Mouse (Mus musculus) embryonic facial prominence, embryonic 15.5 days (tissue): ENCODE data around the gene Pnkd. TPM values are rescaled to one million over a fixed set of nuclear protein-coding genes. Genes with fewer than 3 reads are reported as not detected.

ENCODE experiments used
- ATAC-seq: fragments of 200-750 bp; cut with Nextera tagmentation; 2 replicates; pipeline ENCODE4 v1.8.0; 2017; ENCODE audit warnings: low read depth, moderate TSS enrichment; ENCODE audit not compliant: insufficient number of reproducible peaks, low FRiP score, low TSS enrichment
- H3K27ac ChIP-seq: fragments of 300-500 bp; sonication (generic); replicated peaks from 2 replicates; pipeline ENCODE4 v1.5.1; 2015; ENCODE audit warnings: mild to moderate bottlenecking, inconsistent platforms
- H3K27me3 ChIP-seq: fragments of 300-500 bp; sonication (generic); 2 replicates; pipeline ENCODE4 v1.6.1; 2015; ENCODE audit warnings: inconsistent platforms
- H3K36me3 ChIP-seq: fragments of 300-500 bp; sonication (generic); 2 replicates; pipeline ENCODE4 v1.6.1; 2015; ENCODE audit warnings: mild to moderate bottlenecking, inconsistent platforms
- H3K4me1 ChIP-seq: fragments of 300-500 bp; sonication (generic); 2 replicates; pipeline ENCODE4 v1.6.1; 2015; ENCODE audit warnings: inconsistent platforms
- H3K4me2 ChIP-seq: fragments of 300-500 bp; sonication (generic); replicated peaks from 2 replicates; pipeline ENCODE4 v1.6.1; 2015; ENCODE audit warnings: mild to moderate bottlenecking, inconsistent platforms
- H3K4me3 ChIP-seq: fragments of 300-500 bp; sonication (generic); replicated peaks from 2 replicates; pipeline ENCODE4 v1.5.1; 2015; ENCODE audit warnings: mild to moderate bottlenecking, inconsistent platforms
- H3K9ac ChIP-seq: fragments of 300-500 bp; sonication (generic); 2 replicates; pipeline ENCODE4 v1.6.1; 2015; ENCODE audit warnings: inconsistent platforms
- H3K9me3 ChIP-seq: fragments of 300-500 bp; sonication (generic); replicated peaks from 2 replicates; pipeline ENCODE4 v1.6.1; 2016; ENCODE audit warnings: inconsistent platforms
- WGBS: fragments of 180-500 bp; shearing (Covaris S2); methylation state at CpG from one replicate; pipeline ENCODE4 v1.1.7; 2015; 5-methylcytosine and 5-hydroxymethylcytosine counted together
- polyA plus RNA-seq: library from polyadenylated mRNA; unstranded; fragments of >200 nt; fragmentation: Nextera tagmentation; extraction: Ambion mirVana; gene quantifications from 2 replicates; pipeline ENCODE4 v1.2.1, GENCODE M21; 2015

Pnkd gene
- polyA plus RNA-seq, 1 experiment from 2014 or later = 130 TPM

DNA sequence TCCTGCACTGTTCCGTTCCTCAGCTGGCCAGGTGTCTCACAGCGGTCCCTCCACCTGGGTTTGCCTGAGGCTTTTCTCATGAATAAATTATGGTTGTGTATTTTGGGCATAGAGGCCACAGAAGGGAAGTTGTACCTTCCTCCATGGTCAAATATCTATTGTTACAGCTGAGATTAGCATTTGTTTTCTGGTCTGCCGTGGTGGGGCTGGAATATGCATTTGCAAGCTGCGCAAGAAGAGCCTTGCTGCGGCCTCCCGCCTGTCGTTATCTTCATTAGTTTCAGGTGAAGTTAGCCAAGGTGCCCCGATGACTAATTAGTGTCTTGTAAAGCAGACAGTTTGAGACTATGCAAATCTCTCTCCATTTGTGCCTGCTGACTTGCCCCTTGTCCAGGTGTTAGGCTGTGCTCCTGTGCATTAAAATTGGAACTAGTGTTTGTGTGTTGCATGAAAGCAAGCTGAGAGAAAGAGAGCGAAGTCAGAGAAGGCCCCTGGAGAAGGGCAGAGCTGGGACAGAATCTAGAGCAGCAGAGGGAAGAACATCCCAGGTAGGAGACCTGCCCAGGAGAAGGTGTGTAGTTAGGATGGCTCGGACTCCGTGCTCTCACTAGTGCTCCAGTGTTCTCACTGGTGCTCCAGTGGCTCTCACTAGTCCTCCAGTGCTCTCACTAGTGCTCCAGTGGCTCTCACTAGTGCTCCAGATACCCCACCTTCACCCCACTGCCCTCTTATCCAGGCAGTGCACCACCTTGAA is 59.6 kb downstream of the Pnkd start:
- no peaks in the 10 kb centered on the region for H3K9me3 ChIP-seq
- no peak for ATAC-seq
- no peaks in the 10 kb centered on the region for H3K27me3 ChIP-seq
- no peak overlapping the region for H3K9ac ChIP-seq
- H3K27ac ChIP-seq = no peak overlapping the region
- peaks cover 10% of the 10 kb centered on the region; the same call in 1 of the 2 replicates for H3K36me3 ChIP-seq
- 68% methylated on average over 11 of the region's 11 CpGs for WGBS
- H3K4me2 ChIP-seq = no peak overlapping the region
- no peaks in the 10 kb centered on the region for H3K4me1 ChIP-seq
- no peak overlapping the region for H3K4me3 ChIP-seq

DNA sequence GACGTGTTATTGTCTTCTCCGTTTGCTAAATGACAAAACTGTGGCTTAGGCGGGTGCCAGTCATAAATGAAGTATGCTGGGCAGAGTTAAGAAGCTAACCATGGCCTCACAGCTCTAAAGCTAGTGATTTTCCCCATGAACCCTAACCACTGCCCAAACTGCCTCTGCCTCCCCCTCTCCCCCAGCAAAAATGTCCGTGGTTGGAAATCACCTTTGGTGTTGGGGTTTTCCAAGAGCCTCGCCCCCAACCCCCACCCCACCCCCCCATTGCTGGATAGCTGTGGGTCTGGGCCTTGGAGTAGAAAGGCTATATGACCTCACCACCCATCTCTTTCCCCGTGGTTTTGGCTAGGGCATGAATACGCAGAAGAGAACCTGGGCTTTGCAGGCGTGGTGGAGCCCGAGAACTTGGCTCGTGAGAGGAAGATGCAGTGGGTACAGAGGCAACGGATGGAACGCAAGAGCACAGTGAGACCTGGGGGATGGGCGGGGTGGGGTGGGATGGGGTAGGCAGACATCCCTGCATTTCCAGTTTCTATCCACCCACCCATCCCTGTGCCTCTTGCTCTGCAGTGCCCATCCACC is 66.5 kb downstream of the Pnkd start:
- no peaks in the 10 kb centered on the region for H3K27me3 ChIP-seq
- 88% methylated on average over 13 of the region's 13 CpGs for WGBS

DNA sequence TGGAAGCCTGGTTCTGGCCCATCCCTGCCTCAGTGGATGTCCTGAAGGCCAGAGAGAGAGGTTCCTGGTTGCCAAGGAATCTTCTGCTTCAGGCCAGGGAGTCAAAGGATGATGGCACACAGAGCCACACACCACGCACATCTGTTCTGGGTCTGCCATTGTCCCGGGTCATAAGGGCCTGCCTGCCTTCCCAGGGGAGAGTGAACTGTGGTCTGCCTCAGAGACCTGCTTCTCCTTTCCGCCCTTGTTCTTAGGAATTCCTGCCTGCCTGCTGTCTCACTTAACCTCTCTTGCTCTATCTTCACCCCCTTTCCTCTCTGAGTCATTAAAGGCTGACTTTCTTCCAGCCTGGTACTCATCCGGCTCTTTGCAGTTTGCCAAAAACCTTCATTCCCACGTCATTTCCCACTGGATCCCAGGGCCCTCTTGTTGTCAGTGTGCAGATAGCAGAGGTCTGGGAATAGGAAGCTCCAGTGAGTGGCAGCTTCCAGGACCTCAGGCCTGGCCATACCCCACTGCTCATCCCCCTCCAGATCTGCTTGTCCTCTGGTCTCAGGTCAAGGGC is 67.9 kb downstream of the Pnkd start:
- Histone ChIP-seq H3K27me3 (no peaks in the 10 kb centered on the region), H3K4me3 (no peak overlapping the region), H3K36me3 (peaks cover 42% of the 10 kb centered on the region), H3K9ac (no peak overlapping the region), H3K4me2 (no peak overlapping the region), H3K9me3 (no peaks in the 10 kb centered on the region), H3K4me1 (0 out of 2 replicates have a peak, but pooled peaks cover 3% of the 10 kb centered on the region), H3K27ac (no peak overlapping the region)
- ATAC-seq = no peak
- WGBS = 70% methylated on average over 5 of the region's 5 CpGs

More for the DNA sequence above, 66.5 kb downstream of the Pnkd start:
- no peak overlapping the region for H3K9ac ChIP-seq
- H3K27ac ChIP-seq = no peak overlapping the region
- no peak for ATAC-seq
- H3K4me2 ChIP-seq = no peak overlapping the region
- H3K4me1 ChIP-seq = 0 out of 2 replicates have a peak, but pooled peaks cover 3% of the 10 kb centered on the region
- no peaks in the 10 kb centered on the region for H3K9me3 ChIP-seq
- no peak overlapping the region for H3K4me3 ChIP-seq
- H3K36me3 ChIP-seq = peaks cover 42% of the 10 kb centered on the region

GRCm38 (mm10) chr1:74353453-74354229 is 68.9 kb downstream of the Pnkd start:
- Histone ChIP-seq H3K27me3 (no peaks in the 10 kb centered on the region), H3K36me3 (peaks cover 39% of the 10 kb centered on the region), H3K4me2 (no peak overlapping the region), H3K4me1 (0 out of 2 replicates have a peak, but pooled peaks cover 3% of the 10 kb centered on the region), H3K9me3 (no peaks in the 10 kb centered on the region), H3K4me3 (no peak overlapping the region), H3K27ac (no peak overlapping the region), H3K9ac (no peak overlapping the region)
- ATAC-seq = no peak; the same call in 1 of the 2 replicates
- WGBS = 92% methylated on average over 9 of the region's 9 CpGs

GRCm38 (mm10) chr1:74357531-74357930 is 72.8 kb downstream of the Pnkd start:
- no peaks in the 10 kb centered on the region for H3K27me3 ChIP-seq
- H3K4me1 ChIP-seq = peaks cover 12% of the 10 kb centered on the region

DNA sequence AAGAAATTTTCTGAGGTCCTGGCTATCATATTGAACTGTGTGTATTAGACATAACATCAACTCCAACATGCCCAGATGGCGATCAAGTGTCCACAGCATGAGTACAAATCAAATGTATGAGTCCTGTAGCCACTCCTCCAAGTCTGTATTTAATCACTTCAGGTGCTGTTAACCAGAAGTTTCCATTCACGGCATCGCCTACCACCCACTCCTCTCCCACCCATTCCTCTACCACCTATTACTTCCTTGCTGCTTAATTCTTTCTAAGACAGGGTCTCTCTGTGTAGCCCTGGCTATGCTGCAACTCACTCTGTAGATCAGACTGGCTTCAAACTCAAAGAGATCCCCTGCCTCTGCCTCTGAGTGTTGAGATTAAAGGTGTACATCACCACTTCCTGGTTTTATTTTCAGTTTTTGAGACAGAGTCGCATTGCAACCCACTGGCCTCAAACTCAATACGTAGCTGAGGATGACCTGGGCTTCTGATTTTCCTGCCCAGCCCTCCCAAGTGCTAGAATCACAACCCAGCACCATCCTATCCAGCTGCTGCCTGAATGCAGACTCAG is 75.3 kb downstream of the Pnkd start:
- Histone ChIP-seq H3K9ac (no peak overlapping the region), H3K4me1 (peaks cover 13% of the 10 kb centered on the region), H3K4me3 (no peak overlapping the region), H3K27ac (no peak overlapping the region), H3K27me3 (no peaks in the 10 kb centered on the region), H3K4me2 (no peak overlapping the region), H3K9me3 (no peaks in the 10 kb centered on the region), H3K36me3 (no peaks in the 10 kb centered on the region)
- 73% methylated on average over 5 of the region's 5 CpGs for WGBS
- ATAC-seq = no peak

More at GRCm38 (mm10) chr1:74357531-74357930, 72.8 kb downstream of the Pnkd start:
- H3K4me3 ChIP-seq = no peak overlapping the region
- H3K27ac ChIP-seq = no peak overlapping the region
- H3K36me3 ChIP-seq = 0 out of 2 replicates have a peak, but pooled peaks cover 12% of the 10 kb centered on the region
- ATAC-seq = no peak
- no peak overlapping the region for H3K4me2 ChIP-seq
- H3K9me3 ChIP-seq = no peaks in the 10 kb centered on the region
- H3K9ac ChIP-seq = no peak overlapping the region

DNA sequence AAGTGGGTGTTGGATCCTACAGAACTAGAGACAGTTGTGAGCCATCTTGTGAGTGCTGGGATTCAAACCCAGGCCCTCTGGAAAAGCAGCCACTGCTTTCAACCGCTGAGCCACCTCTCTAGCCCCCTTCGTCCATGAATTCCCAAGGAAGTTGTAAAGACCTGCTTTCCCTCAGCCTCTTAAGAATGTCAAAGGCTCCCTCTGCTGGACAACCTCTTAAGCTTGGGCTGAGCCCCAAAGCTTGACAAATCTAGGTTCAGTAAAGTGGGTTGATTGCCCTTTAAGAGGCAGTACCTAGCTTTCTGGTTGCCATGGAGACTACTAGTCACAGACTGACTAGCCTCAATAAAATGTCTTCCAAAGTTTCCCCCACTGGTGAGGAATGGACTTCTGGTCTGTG is 77.1 kb downstream of the Pnkd start, which contains the start of gene Catip:
Gene Catip (plus strand): TSS at position 297 of the 400 bp plus-strand sequence.
- H3K36me3 ChIP-seq = no peaks in the 10 kb centered on the region
- no peak within 1 kb of the TSS; the same call in 1 of the 2 replicates for H3K27ac ChIP-seq

GRCm38 (mm10) chr1:74362325-74363229 is 77.8 kb downstream of the Pnkd start:
- Histone ChIP-seq H3K4me1 (peaks cover 13% of the 10 kb centered on the region), H3K36me3 (no peaks in the 10 kb centered on the region), H3K27ac (no peak overlapping the region; the same call in 1 of the 2 replicates), H3K9ac (no peak overlapping the region), H3K4me3 (no peak overlapping the region), H3K4me2 (0 out of 2 replicates have a peak overlapping the region, but pooled peaks have one; percentile 17), H3K27me3 (no peaks in the 10 kb centered on the region), H3K9me3 (no peaks in the 10 kb centered on the region)
- WGBS = 49% methylated on average over 17 of the region's 17 CpGs
- peak; percentile 32; the same call in 1 of the 2 replicates for ATAC-seq

More for the DNA sequence above, 77.1 kb downstream of the Pnkd start, which contains the start of gene Catip:
- 0 out of 2 replicates have a peak within 1 kb of the TSS, but pooled peaks have one; percentile 17 for H3K4me2 ChIP-seq
- WGBS = 0% methylated on average over 2 of the region's 2 CpGs
- H3K4me1 ChIP-seq = peaks cover 13% of the 10 kb centered on the region
- H3K9me3 ChIP-seq = no peaks in the 10 kb centered on the region
- H3K4me3 ChIP-seq = no peak within 1 kb of the TSS
- no peaks in the 10 kb centered on the region for H3K27me3 ChIP-seq
- H3K9ac ChIP-seq = no peak within 1 kb of the TSS
- peak; percentile 68; the same call in 1 of the 2 replicates for ATAC-seq

GRCm38 (mm10) chr1:74363437-74363836 is 78.7 kb downstream of the Pnkd start:
- H3K9ac ChIP-seq = no peak overlapping the region
- WGBS = 63% methylated on average over 5 of the region's 5 CpGs
- no peak overlapping the region for H3K4me2 ChIP-seq
- no peaks in the 10 kb centered on the region for H3K27me3 ChIP-seq
- peaks cover 20% of the 10 kb centered on the region for H3K4me1 ChIP-seq
- no peak for ATAC-seq
- H3K9me3 ChIP-seq = no peaks in the 10 kb centered on the region
- H3K4me3 ChIP-seq = no peak overlapping the region
- H3K36me3 ChIP-seq = no peaks in the 10 kb centered on the region
- H3K27ac ChIP-seq = no peak overlapping the region

GRCm38 (mm10) chr1:74364270-74364669 is 79.5 kb downstream of the Pnkd start:
- H3K9me3 ChIP-seq = no peaks in the 10 kb centered on the region
- H3K4me3 ChIP-seq = no peak overlapping the region
- H3K27ac ChIP-seq = no peak overlapping the region
- no peaks in the 10 kb centered on the region for H3K36me3 ChIP-seq
- no peak overlapping the region for H3K9ac ChIP-seq
- H3K4me1 ChIP-seq = peaks cover 20% of the 10 kb centered on the region
- ATAC-seq = no peak
- no peak overlapping the region for H3K4me2 ChIP-seq
- no peaks in the 10 kb centered on the region for H3K27me3 ChIP-seq
- 75% methylated on average over 8 of the region's 8 CpGs for whole genome bisulfite sequencing
